Mouse (Mus musculus): Measurements from ENCODE around the gene Zfp335. TPM values are rescaled to one million over a fixed set of nuclear protein-coding genes. Genes with fewer than 3 reads are reported as not detected.

Zfp335 gene
- 1 to 10 TPM; 7.4 to 8.4 TPM for total RNA-seq (2021)
- long read RNA-seq, experiment 1, full-length matches to known transcripts, result 8 of 14 reads
- long read RNA-seq, experiment 1, partial matches to known transcripts, result 4 of 14 reads
- long read RNA-seq, experiment 1, other reads (novel, unspliced or antisense), result 2 of 14 reads
- long read RNA-seq, experiment 2, full-length matches to known transcripts, result 2 of 12 reads
- long read RNA-seq, experiment 2, partial matches to known transcripts, result 5 of 12 reads
- long read RNA-seq, experiment 2, other reads (novel, unspliced or antisense), result 5 of 12 reads

DNA sequence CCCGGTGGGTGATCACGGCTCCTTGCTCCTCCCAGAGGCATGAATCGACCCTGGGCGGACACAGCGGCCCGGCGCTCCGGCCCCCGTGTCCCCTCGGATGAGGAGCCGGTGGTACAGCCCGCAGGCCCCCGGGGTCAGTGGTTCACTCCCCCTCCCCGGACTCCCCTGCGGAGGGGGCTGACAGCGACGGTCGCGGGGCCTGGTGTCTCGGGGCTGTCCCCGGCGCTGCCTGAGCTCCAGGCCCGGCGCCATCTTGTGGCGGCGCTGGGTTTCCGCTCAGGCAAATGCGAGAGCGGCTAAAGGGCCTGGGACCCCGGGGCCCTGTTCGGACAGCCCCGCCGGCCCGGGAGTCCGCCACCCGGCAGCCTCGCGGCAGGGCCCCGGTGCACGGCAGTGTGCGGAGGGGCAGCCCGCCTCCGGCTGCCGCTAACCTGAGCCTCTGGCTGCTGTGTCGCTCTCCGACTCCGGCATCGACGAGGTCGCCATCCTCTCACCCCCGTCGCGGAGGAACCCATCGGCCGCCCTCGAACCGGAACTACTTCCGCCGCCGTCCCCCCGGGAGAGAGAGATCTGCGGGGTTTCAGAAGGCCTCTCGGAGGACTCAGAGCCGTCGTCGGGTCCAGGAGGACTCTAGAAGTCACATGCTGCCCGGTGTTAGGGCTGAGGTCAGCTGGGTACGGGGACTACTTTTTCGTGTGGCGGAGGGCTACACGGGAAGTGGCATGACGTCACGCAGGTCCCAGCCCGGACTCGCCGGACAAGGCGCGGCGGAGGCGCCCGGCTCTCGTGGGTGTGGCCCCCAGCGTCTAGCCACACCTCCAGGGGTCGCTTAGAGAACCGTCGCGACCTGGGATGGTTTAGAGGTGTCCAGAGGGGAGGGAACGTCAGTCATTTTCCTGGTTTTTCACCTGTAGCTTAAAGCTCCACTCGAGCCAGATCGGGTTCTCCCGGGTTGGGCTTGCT is at the start of gene Zfp335:
Gene Zfp335 (minus strand): TSS at position 672 of the 963 bp plus-strand sequence.
- DNase-seq (ENCODE audit: low spot score), result peak; percentile 93

GRCm38 (mm10) chr2:164960716-164961441 is 49.3 kb upstream of the Zfp335 start, which contains the start of gene Slc12a5:
Gene Slc12a5 (plus strand): TSS chr2:164960802.
- DNase-seq (ENCODE audit: low spot score), result peak; percentile 14

DNA sequence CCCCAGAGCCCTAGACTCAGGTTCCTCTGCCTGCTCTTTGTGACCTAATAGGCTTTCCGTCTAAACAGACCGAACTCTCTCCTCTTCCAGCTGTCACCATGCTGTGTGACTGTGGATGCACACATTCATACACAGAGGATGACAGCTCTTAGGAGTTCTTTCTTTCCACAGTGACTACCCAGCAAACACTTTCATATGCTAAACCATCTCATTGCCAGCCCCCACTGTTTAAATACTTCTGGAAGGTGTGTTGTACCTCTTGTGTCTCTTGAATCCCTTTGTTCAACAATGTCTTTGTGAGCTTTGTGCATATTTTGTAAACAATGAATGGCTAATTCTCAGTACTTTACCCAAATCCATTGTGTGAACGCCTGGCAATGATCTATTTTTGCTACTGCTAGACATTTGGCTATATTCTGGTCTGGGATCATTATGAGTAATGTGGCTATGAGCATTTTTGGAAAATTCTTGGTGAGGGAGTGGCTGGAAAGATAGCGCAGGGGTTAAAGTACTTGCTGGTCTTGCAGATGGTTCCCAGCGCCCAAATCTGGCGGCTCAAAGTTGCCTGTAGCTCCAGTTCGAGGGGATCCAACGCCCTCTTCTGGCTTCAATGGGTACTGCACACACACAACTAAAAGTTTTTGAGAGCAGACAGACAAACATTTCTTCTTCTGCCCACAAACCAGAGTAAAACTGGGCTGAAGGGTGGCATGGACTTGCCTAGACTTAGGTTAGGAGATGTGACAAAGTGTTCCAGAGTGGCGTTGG is 46.2 kb upstream of the Zfp335 start:
- no peak for DNase-seq (ENCODE audit: low spot score)

DNA sequence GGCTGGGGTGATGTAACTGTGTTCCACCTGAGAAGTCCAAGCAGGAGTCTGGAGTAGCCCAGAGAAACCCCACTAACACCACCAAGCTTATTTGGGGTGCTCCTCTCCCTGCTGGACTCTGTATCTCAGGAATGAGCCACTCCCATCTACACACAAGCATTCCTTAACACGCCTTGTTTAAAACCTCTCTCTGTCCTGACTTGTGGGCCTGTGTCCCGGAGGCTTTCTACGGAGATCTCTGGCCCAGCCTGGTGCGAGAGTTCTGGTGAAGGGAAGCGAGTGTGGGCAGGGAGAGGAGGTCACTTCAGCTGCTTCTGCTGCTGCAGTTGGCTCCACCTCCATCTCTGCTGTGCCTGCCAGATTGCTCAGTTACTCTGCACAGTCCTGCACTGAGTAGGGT is 44.6 kb upstream of the Zfp335 start:
- no peak for DNase-seq (ENCODE audit: low spot score)

GRCm38 (mm10) chr2:164955725-164956124 is 44.2 kb upstream of the Zfp335 start:
- no peak for DNase-seq (ENCODE audit: low spot score)

- peak; percentile 60 for DNase-seq (ENCODE audit: low spot score)
Measured at GRCm38 (mm10) chr2:164953224-164953623, 41.7 kb upstream of the Zfp335 start.

DNA sequence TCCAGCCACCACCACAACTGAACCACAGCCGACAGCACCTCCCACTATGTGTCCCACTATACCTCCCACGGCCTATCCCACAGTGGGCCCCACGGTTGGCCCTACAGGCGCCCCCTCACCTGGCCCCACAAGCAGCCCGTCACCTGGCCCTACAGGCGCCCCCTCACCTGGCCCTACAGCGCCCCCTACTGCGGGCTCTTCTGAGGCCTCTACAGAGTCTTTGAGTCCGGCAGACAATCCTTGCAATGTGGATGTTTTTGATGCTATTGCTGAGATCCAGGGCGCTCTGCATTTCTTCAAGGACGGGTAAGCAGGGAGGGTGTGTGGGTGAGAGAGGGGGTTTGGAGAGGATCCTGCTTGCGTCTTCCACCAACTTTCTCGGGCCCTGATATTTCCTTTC is 40.9 kb upstream of the Zfp335 start:
- no peak for DNase-seq (ENCODE audit: low spot score)

GRCm38 (mm10) chr2:164951745-164952144 is 40.2 kb upstream of the Zfp335 start:
- no peak for DNase-seq (ENCODE audit: low spot score)

DNA sequence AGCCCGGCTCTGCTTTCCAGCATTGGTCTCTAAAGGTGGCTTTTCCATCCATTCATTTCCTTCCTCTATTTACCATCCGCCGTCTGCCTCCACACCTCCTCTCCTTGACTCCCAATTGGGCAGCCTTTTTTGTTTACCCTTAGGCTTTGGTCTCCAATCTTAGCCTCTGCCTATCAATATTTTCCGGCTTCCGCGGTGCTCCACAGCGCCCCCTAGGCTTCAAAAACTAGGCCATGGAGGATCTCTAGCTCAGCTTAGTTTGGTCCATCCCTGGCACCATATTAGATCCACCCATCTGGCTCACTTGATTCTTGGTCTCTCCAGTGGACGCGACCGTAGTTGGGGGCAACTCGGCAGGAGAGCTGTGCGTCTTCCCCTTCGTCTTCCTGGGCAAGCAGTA is 38.9 kb upstream of the Zfp335 start:
- DNase-seq (ENCODE audit: low spot score), result no peak

DNA sequence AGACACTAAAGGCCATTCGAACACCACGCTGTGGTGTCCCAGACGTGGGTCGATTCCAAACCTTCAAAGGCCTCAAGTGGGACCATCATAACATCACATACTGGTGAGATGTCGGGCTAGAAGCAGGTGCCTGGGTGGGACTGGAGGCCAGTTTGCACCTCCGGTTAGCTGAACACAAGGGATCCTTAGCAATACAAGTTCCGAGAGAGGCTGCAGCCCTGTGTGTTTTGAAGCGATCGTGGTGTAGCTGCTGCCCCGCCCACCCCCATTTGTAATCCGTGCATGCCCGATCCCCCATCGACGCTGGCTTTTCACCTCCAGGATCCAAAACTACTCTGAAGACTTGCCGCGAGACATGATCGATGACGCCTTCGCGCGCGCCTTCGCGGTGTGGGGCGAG is 37.4 kb upstream of the Zfp335 start:
- no peak for DNase-seq (ENCODE audit: low spot score)

GRCm38 (mm10) chr2:164947930-164948329 is 36.4 kb upstream of the Zfp335 start:
- no peak for DNase-seq (ENCODE audit: low spot score)

- DNase-seq (ENCODE audit: low spot score), result no peak
Measured at GRCm38 (mm10) chr2:164947506-164947905, 35.9 kb upstream of the Zfp335 start.

DNA sequence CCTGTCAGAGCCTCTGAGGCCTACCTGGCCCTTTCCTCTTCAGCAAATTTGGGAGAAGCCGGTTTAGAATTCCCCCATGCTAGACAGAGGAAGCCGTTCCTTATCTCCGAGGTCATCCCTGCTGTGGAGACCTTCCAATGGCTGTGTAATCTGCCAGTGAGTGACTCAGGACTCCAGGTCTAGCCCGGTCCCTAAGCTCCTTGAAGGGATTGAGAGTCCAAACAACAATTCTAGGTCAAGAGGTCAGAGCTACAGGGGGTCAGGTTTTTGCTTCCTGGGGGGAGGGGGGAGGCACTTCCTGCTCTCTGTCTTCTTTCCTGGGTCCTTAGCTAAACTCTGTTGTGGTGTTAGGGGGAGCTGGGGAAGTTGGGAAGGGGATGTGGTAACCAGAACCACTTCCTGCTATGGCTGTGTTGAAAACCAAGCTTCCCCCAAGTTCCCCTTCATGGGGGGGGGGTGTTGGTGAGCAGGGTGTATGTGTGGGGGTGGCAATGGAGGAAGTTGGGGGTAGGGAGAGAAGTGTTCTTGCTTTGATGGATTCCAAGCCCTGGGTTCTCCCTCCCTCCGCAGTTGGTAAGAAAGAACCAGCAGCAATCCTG is 31.2 kb upstream of the Zfp335 start:
- no peak for DNase-seq (ENCODE audit: low spot score)

- no peak for DNase-seq (ENCODE audit: low spot score)
Measured at GRCm38 (mm10) chr2:164940140-164940830, 28.7 kb upstream of the Zfp335 start, which contains the start of gene Mmp9. Gene Mmp9 (plus strand): TSS chr2:164940780.

DNA sequence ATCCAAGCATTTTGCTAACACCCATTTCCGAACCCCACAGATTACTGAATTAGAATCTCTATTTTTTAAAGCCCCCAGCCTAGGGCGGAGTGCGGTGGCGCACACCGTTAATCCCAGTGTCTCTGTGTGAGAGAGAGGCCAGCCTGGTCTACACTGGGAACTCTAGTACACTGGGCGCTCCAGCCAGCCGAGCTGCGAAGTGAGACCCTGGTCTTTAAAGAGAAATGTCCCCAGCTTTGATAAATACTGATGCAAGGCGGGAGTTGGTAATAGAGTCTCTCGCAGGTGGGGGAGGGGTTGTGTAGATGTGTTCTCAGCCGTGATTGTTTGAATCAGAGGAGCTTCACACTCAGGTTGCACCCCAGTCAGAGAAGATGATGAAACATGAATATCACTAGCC is 27.5 kb upstream of the Zfp335 start:
- DNase-seq (ENCODE audit: low spot score), result no peak

DNA sequence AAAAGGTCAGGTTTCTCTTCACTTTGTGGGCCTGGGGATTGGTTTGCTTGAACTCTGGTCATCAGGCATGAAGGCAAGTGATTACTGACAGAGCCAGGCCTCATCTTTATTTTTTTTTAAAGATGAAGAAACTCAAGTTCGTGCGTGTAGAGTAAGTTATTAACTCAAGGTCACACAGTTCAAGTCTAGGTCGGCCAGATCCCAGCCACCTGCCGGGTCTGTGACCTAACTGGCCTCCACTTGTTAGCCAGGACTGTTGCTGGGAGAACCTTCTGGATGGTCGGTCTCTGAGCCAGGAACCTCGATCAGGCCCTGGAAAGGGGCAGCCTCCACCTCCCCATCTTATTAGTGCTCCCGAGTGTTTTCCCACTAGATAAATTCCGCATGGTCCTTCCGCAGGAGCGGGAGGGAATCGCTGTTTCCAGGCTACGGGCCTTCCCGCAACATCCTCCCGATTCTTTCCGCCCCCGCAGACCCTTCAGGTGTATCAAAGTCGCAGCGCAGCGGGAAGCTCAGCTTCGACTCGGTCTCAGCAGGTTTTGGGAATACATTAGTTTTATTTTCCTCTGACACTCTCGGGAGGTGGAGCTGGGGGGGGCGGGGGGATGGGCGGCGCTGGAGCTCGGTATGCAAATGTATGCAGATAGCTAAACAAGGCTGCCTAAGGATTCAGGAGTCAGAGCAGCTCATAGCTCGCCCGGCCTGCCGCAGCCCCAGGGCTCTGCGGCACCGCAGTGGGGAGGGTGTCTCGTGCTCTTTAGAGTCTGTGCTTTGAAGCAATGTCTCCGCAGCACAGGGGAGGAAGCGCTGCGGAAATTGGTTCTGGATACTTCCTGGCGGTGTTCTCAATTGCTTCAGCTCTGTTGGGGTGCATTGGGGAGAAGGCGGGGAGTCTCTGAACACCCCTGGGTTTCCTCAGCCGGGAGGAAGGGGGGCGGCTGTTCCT is 26.9 kb upstream of the Zfp335 start:
- DNase-seq (ENCODE audit: low spot score), result no peak

DNA sequence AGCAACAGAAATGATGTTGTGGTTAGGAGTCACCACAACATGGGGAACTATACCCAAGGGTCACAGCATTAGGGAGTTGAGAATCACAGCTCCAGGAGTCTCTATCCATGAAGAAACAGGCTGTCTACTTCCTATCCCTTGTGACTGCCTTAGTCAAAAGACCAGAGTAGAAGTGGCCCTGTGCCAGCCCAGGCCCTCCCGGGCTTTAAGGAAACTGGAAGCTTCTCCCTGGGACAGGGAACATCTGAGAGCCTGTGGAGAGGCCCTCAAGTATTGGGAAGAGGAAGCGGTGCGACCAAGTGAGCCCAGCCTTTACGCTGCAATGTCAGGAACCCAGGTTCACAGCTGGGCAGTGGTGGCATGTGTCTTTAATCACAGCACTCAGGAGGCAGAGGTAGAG is 24.4 kb upstream of the Zfp335 start:
- no peak for DNase-seq (ENCODE audit: low spot score)

- DNase-seq (ENCODE audit: low spot score), result no peak
Measured at GRCm38 (mm10) chr2:164933534-164933933, 22.0 kb upstream of the Zfp335 start.
